Mouse (Mus musculus) hindbrain, embryonic 14.5 days (tissue): Measurements from ENCODE around the gene Igfbp1. TPM values are rescaled to one million over a fixed set of nuclear protein-coding genes. Genes with fewer than 3 reads are reported as not detected.

Source experiments
- ATAC-seq: fragments of 200-750 bp; cut with Nextera tagmentation; 2 replicates; pipeline ENCODE4 v1.8.0; 2017; ENCODE audit warnings: moderate number of reproducible peaks, mild to moderate bottlenecking, moderate TSS enrichment, moderate library complexity; ENCODE audit not compliant: low FRiP score
- DNase-seq: peaks from one replicate; pipeline ENCODE4 v3.0.0-alpha.2; 2015; ENCODE audit warnings: low spot score
- H3K27ac ChIP-seq: fragments of 300-500 bp; sonication (generic); 2 replicates; pipeline ENCODE4 v1.5.1; 2014; ENCODE audit warnings: mild to moderate bottlenecking, moderate library complexity
- H3K27me3 ChIP-seq: fragments of 300-500 bp; sonication (generic); 2 replicates; pipeline ENCODE4 v1.6.1; 2014; ENCODE audit warnings: mild to moderate bottlenecking, low read length, mixed read lengths; ENCODE audit not compliant: control insufficient read depth, insufficient read depth
- H3K36me3 ChIP-seq: fragments of 300-500 bp; sonication (generic); replicated peaks from 2 replicates; pipeline ENCODE4 v1.6.1; 2014; ENCODE audit not compliant: control insufficient read depth, insufficient read depth
- H3K4me1 ChIP-seq: fragments of 300-500 bp; sonication (generic); replicated peaks from 2 replicates; pipeline ENCODE4 v1.6.1; 2014; ENCODE audit warnings: antibody characterized with exemption, low read length, mixed read lengths; ENCODE audit not compliant: control insufficient read depth, insufficient read depth
- H3K4me2 ChIP-seq: fragments of 300-500 bp; sonication (generic); replicated peaks from 2 replicates; pipeline ENCODE4 v1.6.1; 2014; ENCODE audit warnings: mild to moderate bottlenecking, moderate library complexity
- H3K4me3 ChIP-seq: fragments of 300-500 bp; sonication (generic); replicated peaks from 2 replicates; pipeline ENCODE4 v1.5.1; 2014; ENCODE audit warnings: mild to moderate bottlenecking, low read length
- H3K9ac ChIP-seq: fragments of 300-500 bp; sonication (generic); 2 replicates; pipeline ENCODE4 v1.6.1; 2014
- H3K9me3 ChIP-seq: fragments of 300-500 bp; sonication (generic); 2 replicates; pipeline ENCODE4 v1.6.1; 2016; ENCODE audit warnings: low read length; ENCODE audit not compliant: control insufficient read depth
- WGBS: fragments of 180-500 bp; shearing (Covaris S2); extraction: QIAGEN DNeasy Blood & Tissue Kit; methylation state at CpG from one replicate; pipeline ENCODE4 v1.1.7; 2014; 5-methylcytosine and 5-hydroxymethylcytosine counted together
- polyA plus RNA-seq: library from polyadenylated mRNA; unstranded; fragments of >200 nt; fragmentation: Nextera tagmentation; extraction: Ambion mirVana; gene quantifications from 2 replicates; pipeline ENCODE4 v1.2.1, GENCODE M21; 2014

The Igfbp1 gene
- polyA plus RNA-seq, 1 experiment from 2014 or later: not detected

- ATAC-seq: no peak
- no peaks in the 10 kb centered on the region for H3K4me1 ChIP-seq
- no peaks in the 10 kb centered on the region for H3K9me3 ChIP-seq
- WGBS: 83% methylated on average over 9 of the region's 9 CpGs
- no peak overlapping the region for H3K9ac ChIP-seq
- no peak overlapping the region for H3K4me2 ChIP-seq
- no peaks in the 10 kb centered on the region for H3K27me3 ChIP-seq
- no peaks in the 10 kb centered on the region for H3K36me3 ChIP-seq
- H3K27ac ChIP-seq: no peak overlapping the region
- DNase-seq: no peak
- no peak overlapping the region for H3K4me3 ChIP-seq
Measured at GRCm38 (mm10) chr11:7200393-7200783, 2.8 kb downstream of the Igfbp1 start.

DNA sequence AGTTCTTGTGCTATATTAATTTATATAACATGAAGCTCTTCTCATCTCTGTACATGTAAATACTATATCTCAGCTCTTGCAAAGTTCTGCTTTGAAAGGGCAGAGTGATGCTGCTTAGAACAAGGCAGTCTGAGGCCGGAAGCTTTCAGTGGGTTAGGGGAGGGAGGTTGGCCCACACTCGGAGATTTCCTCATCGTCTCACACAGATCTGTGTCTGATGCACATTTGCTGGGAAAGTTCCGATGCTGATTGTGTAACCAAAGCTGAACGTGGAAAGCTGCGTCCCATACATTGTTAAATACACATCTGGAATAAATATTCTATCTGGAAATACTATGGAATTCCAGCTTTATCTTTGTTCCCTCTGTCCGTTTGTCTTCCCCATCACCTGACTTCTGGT lies 4.6 kb downstream of the Igfbp1 start:
- no peaks in the 10 kb centered on the region for H3K36me3 ChIP-seq
- 91% methylated on average over 7 of the region's 7 CpGs for WGBS

GRCm38 (mm10) chr11:7203846-7204245 lies 6.3 kb downstream of the Igfbp1 start:
- no peak overlapping the region for H3K9ac ChIP-seq
- no peak overlapping the region for H3K27ac ChIP-seq
- no peak for ATAC-seq
- DNase-seq: no peak
- H3K36me3 ChIP-seq: no peaks in the 10 kb centered on the region
- no peaks in the 10 kb centered on the region for H3K27me3 ChIP-seq
- WGBS: 87% methylated on average over 9 of the region's 9 CpGs
- no peak overlapping the region for H3K4me2 ChIP-seq
- no peaks in the 10 kb centered on the region for H3K4me1 ChIP-seq
- H3K4me3 ChIP-seq: no peak overlapping the region
- no peaks in the 10 kb centered on the region for H3K9me3 ChIP-seq

More for the DNA sequence above, 4.6 kb downstream of the Igfbp1 start:
- H3K4me1 ChIP-seq: no peaks in the 10 kb centered on the region
- H3K27me3 ChIP-seq: no peaks in the 10 kb centered on the region
- H3K4me3 ChIP-seq: no peak overlapping the region
- ATAC-seq (no peak), DNase-seq (no peak)
- H3K9me3 ChIP-seq: no peaks in the 10 kb centered on the region
- no peak overlapping the region for H3K27ac ChIP-seq
- H3K4me2 ChIP-seq: no peak overlapping the region
- H3K9ac ChIP-seq: no peak overlapping the region

GRCm38 (mm10) chr11:7210343-7210742 lies 12.8 kb downstream of the Igfbp1 start:
- H3K9me3 ChIP-seq: no peaks in the 10 kb centered on the region
- no peak overlapping the region for H3K4me3 ChIP-seq
- ATAC-seq (no peak), DNase-seq (peak; percentile 87)
- H3K9ac ChIP-seq: no peak overlapping the region
- peaks cover 31% of the 10 kb centered on the region for H3K4me1 ChIP-seq
- H3K4me2 ChIP-seq: no peak overlapping the region
- no peak overlapping the region for H3K27ac ChIP-seq
- no peaks in the 10 kb centered on the region for H3K36me3 ChIP-seq
- peaks cover 32% of the 10 kb centered on the region for H3K27me3 ChIP-seq
- WGBS: 11% methylated on average over 6 of the region's 6 CpGs

GRCm38 (mm10) chr11:7211211-7211610 lies 13.6 kb downstream of the Igfbp1 start:
- H3K27ac ChIP-seq: no peak overlapping the region
- H3K36me3 ChIP-seq: no peaks in the 10 kb centered on the region
- no peaks in the 10 kb centered on the region for H3K9me3 ChIP-seq
- WGBS: 21% methylated on average over 9 of the region's 9 CpGs
- no peak overlapping the region for H3K4me3 ChIP-seq
- peak; percentile 49 for DNase-seq
- no peak for ATAC-seq
- no peak overlapping the region for H3K9ac ChIP-seq
- peaks cover 31% of the 10 kb centered on the region for H3K4me1 ChIP-seq
- peak overlapping the region; percentile 19 for H3K4me2 ChIP-seq
- H3K27me3 ChIP-seq: peaks cover 34% of the 10 kb centered on the region

- Histone ChIP-seq H3K4me1 (peaks cover 31% of the 10 kb centered on the region), H3K4me2 (peak overlapping the region; percentile 94), H3K27ac (no peak overlapping the region), H3K4me3 (peak overlapping the region; percentile 80), H3K9me3 (no peaks in the 10 kb centered on the region), H3K9ac (peak overlapping the region; percentile 91), H3K27me3 (peaks cover 34% of the 10 kb centered on the region), H3K36me3 (no peaks in the 10 kb centered on the region)
- ATAC-seq: no peak
- DNase-seq: no peak
- WGBS: 20% methylated on average over 17 of the region's 17 CpGs
Measured at GRCm38 (mm10) chr11:7212126-7212798, 14.7 kb downstream of the Igfbp1 start.

GRCm38 (mm10) chr11:7213161-7213500 lies 15.5 kb downstream of the Igfbp1 start:
- Histone ChIP-seq H3K4me3 (peak overlapping the region; percentile 80), H3K4me2 (peak overlapping the region; percentile 94), H3K36me3 (no peaks in the 10 kb centered on the region), H3K9me3 (no peaks in the 10 kb centered on the region), H3K27me3 (peaks cover 34% of the 10 kb centered on the region), H3K27ac (peak overlapping the region; percentile 89; the same call in 1 of the 2 replicates), H3K9ac (peak overlapping the region; percentile 91), H3K4me1 (peaks cover 31% of the 10 kb centered on the region)
- WGBS: 3% methylated on average over 19 of the region's 19 CpGs
- DNase-seq (no peak), ATAC-seq (no peak)

- H3K4me2 ChIP-seq: peak within 1 kb of the TSS; percentile 94
- under 1% methylated on average over 73 of the region's 104 CpGs for WGBS
- peak within 1 kb of the TSS; percentile 91 for H3K9ac ChIP-seq
- DNase-seq: peak; percentile 89
- H3K9me3 ChIP-seq: no peaks in the 10 kb centered on the region
- H3K4me3 ChIP-seq: peak within 1 kb of the TSS; percentile 80
- H3K4me1 ChIP-seq: peaks cover 31% of the 10 kb centered on the region
- peaks cover 34% of the 10 kb centered on the region for H3K27me3 ChIP-seq
- ATAC-seq: peak; percentile 91
- no peaks in the 10 kb centered on the region for H3K36me3 ChIP-seq
- peak within 1 kb of the TSS; percentile 89 for H3K27ac ChIP-seq
Measured at GRCm38 (mm10) chr11:7213501-7214341, 16.1 kb downstream of the Igfbp1 start, which contains the start of gene Igfbp3. Gene Igfbp3, minus strand, starts transcription at chr11:7213923.

DNA sequence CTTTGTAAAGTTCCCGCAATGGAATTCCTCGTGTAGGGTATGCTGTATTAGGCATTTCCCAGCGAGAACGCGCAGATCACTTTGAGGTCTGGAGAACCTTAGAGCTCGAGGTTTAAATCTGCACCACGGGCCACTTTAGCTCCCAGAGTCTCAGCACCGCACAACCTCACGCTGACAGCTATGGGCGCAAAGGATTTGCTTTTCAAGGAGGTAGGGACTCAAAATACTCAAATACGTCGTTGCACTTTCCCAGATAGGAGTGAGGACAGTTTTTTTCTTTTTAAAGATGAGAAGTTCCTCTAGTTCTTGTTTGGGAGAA lies 16.7 kb downstream of the Igfbp1 start:
- under 1% methylated on average over 12 of the region's 12 CpGs for WGBS
- Histone ChIP-seq H3K9me3 (no peaks in the 10 kb centered on the region), H3K27me3 (peaks cover 34% of the 10 kb centered on the region), H3K36me3 (no peaks in the 10 kb centered on the region), H3K27ac (peak overlapping the region; percentile 89; the same call in 1 of the 2 replicates), H3K9ac (peak overlapping the region; percentile 91), H3K4me1 (peaks cover 31% of the 10 kb centered on the region), H3K4me3 (peak overlapping the region; percentile 80), H3K4me2 (peak overlapping the region; percentile 94)
- ATAC-seq (no peak), DNase-seq (no peak)
